8 mouse cellular contexts compared by ENCODE assay signal in genomic region chr19:57997961-57998360, GRCm38 (mm10).
DNase-seq lines count a peak whose midpoint lies in the region; ATAC-seq and TF ChIP-seq lines count a peak whose summit lies in the region.

No protein-coding gene starts in this region.

- H3K9ac ChIP-seq in forebrain, embryonic 16.5 days (replicated peaks; ENCODE audit: low read depth, low read length): no peak overlapping the region
- H3K9ac ChIP-seq in hindbrain, postnatal 0 days (replicated peaks; ENCODE audit: low read length): no peak overlapping the region

- peak; percentile 60 for DNase-seq in forebrain, embryonic 10.5 days (ENCODE audit: extremely low spot score, low spot score)
- DNase-seq in lung, adult 2 months: peak; percentile 21
- no peak for DNase-seq in lung, postnatal 25 days (ENCODE audit: low spot score)
- peak; percentile 78 for DNase-seq in ZHBTc4 (ENCODE audit: low read depth, low spot score)
- peak; percentile 75 for DNase-seq in hindbrain, postnatal 0 days (ENCODE audit: low spot score)
- DNase-seq in spleen, postnatal 4 days (ENCODE audit: low spot score in 2 of 2): peak; percentile 25 to 77
- DNase-seq in gastrocnemius, postnatal 14 days: no peak

- no peak for TF ChIP-seq POLR2A in lung, adult 2 months (IDR thresholded peaks at IDR 0.05; ENCODE audit: borderline replicate concordance, extremely low read depth, low read depth, low read length)

- no peak overlapping the region for H3K4me2 ChIP-seq in forebrain, embryonic 16.5 days (ENCODE audit: low read length)
- no peak overlapping the region for H3K4me2 ChIP-seq in hindbrain, postnatal 0 days (ENCODE audit: low read depth, low read length)

- H3K4me3 ChIP-seq in forebrain, embryonic 10.5 days: no peak overlapping the region
- H3K4me3 ChIP-seq in forebrain, embryonic 16.5 days (replicated peaks; ENCODE audit: low read length): no peak overlapping the region
- no peak overlapping the region for H3K4me3 ChIP-seq in lung, adult 2 months (replicated peaks; ENCODE audit: extremely low read depth, low read depth, low read length)
- no peak overlapping the region for H3K4me3 ChIP-seq in hindbrain, postnatal 0 days (ENCODE audit: low read length)

- intact Hi-C loops in gastrocnemius, postnatal 14 days (cut with DNase I; ENCODE audit: low total_unique reads): loop anchor here (5.0 kb wide), 1 partner anchor 469 kb away; no protein-coding TSS in a partner anchor

- H3K27me3 ChIP-seq in forebrain, embryonic 10.5 days (ENCODE audit: poor library complexity, severe bottlenecking): no peaks in the 10 kb centered on the region
- H3K27me3 ChIP-seq in forebrain, embryonic 16.5 days (replicated peaks; ENCODE audit: control insufficient read depth, insufficient read depth, low read length): no peaks in the 10 kb centered on the region
- no peaks in the 10 kb centered on the region for H3K27me3 ChIP-seq in hindbrain, postnatal 0 days (ENCODE audit: insufficient read depth, low read length)

- ATAC-seq in forebrain, embryonic 16.5 days: no peak
- ATAC-seq in hindbrain, postnatal 0 days: no peak

- H3K27ac ChIP-seq in forebrain, embryonic 10.5 days: no peak overlapping the region
- no peak overlapping the region for H3K27ac ChIP-seq in forebrain, embryonic 16.5 days (ENCODE audit: low read length)
- no peak overlapping the region for H3K27ac ChIP-seq in hindbrain, postnatal 0 days

- TF ChIP-seq CTCF in lung, adult 2 months (IDR thresholded peaks at IDR 0.05; ENCODE audit: insufficient read depth, low read length): peak; percentile 43
- peak; percentile 72 for TF ChIP-seq CTCF in hindbrain, postnatal 0 days (IDR thresholded peaks at IDR 0.05; ENCODE audit: low read depth)

- 0 out of 2 replicates have a peak, but pooled peaks cover 3% of the 10 kb centered on the region for H3K36me3 ChIP-seq in forebrain, embryonic 10.5 days (replicated peaks)
- no peaks in the 10 kb centered on the region for H3K36me3 ChIP-seq in forebrain, embryonic 16.5 days (ENCODE audit: control insufficient read depth, insufficient read depth)
- H3K36me3 ChIP-seq in hindbrain, postnatal 0 days (ENCODE audit: insufficient read depth, low read length): no peaks in the 10 kb centered on the region

- H3K9me3 ChIP-seq in forebrain, embryonic 10.5 days: no peaks in the 10 kb centered on the region
- no peaks in the 10 kb centered on the region for H3K9me3 ChIP-seq in forebrain, embryonic 16.5 days (ENCODE audit: control insufficient read depth, low read length)
- no peaks in the 10 kb centered on the region for H3K9me3 ChIP-seq in hindbrain, postnatal 0 days (ENCODE audit: low read length)

- H3K4me1 ChIP-seq in forebrain, embryonic 10.5 days: no peaks in the 10 kb centered on the region
- H3K4me1 ChIP-seq in forebrain, embryonic 16.5 days (replicated peaks; ENCODE audit: control insufficient read depth, insufficient read depth, low read length): no peaks in the 10 kb centered on the region
- no peaks in the 10 kb centered on the region for H3K4me1 ChIP-seq in lung, adult 2 months (ENCODE audit: control insufficient read depth, insufficient read depth, low read length)
- no peaks in the 10 kb centered on the region for H3K4me1 ChIP-seq in hindbrain, postnatal 0 days (ENCODE audit: insufficient read depth, low read length)

- 42% methylated on average over 4 of the region's 4 CpGs for WGBS in forebrain, embryonic 10.5 days
- whole genome bisulfite sequencing in forebrain, embryonic 16.5 days: 37% methylated on average over 4 of the region's 4 CpGs
- WGBS in lung, adult 2 months: 49% methylated on average over 4 of the region's 4 CpGs
- WGBS in hindbrain, postnatal 0 days: 42% methylated on average over 4 of the region's 4 CpGs

Comparison
In these comparisons a context has a peak if more than half of its experiments do, and no peak if none do; other contexts are left out.
1. DNase-seq: peak in forebrain, embryonic 10.5 days (single experiment), lung, adult 2 months (single experiment), ZHBTc4 (single experiment), hindbrain, postnatal 0 days (single experiment) and spleen, postnatal 4 days (2 of 2); none in lung, postnatal 25 days (single experiment) and gastrocnemius, postnatal 14 days (single experiment).